Mouse (Mus musculus) layer of hippocampus, adult 11-12 months (tissue): ENCODE results near the gene Ccdc122.

ENCODE experiments used
- DNase-seq: peaks from one replicate; pipeline ENCODE4 v3.0.0; 2022; ENCODE audit warnings: low spot score

The Ccdc122 gene

GRCm38 (mm10) chr14:77130612-77131011 is 94.0 kb downstream of the Ccdc122 start:
- no peak for DNase-seq

GRCm38 (mm10) chr14:77136936-77137335 is 100.4 kb downstream of the Ccdc122 start:
- no peak for DNase-seq

GRCm38 (mm10) chr14:77141324-77142282 is 105.0 kb downstream of the Ccdc122 start:
- peak; percentile 87 for DNase-seq

- DNase-seq, result no peak
Measured at GRCm38 (mm10) chr14:77145103-77145502, 108.5 kb downstream of the Ccdc122 start.

- DNase-seq, result no peak
Measured at GRCm38 (mm10) chr14:77147635-77148034, 111.1 kb downstream of the Ccdc122 start.

GRCm38 (mm10) chr14:77150556-77150955 is 114.0 kb downstream of the Ccdc122 start:
- DNase-seq, result no peak

- no peak for DNase-seq
Measured at GRCm38 (mm10) chr14:77151431-77151830, 114.9 kb downstream of the Ccdc122 start.

GRCm38 (mm10) chr14:77156222-77156910 is 119.8 kb downstream of the Ccdc122 start, which contains the start of gene Enox1:
Gene Enox1, plus strand, starts transcription at chr14:77156763.
- peak; percentile 84 for DNase-seq

- DNase-seq, result peak; percentile 25
Measured at GRCm38 (mm10) chr14:77156911-77157504, 120.4 kb downstream of the Ccdc122 start.

GRCm38 (mm10) chr14:77157505-77157911 is 120.9 kb downstream of the Ccdc122 start:
- DNase-seq, result peak; percentile 88

GRCm38 (mm10) chr14:77159397-77159796 is 122.8 kb downstream of the Ccdc122 start:
- no peak for DNase-seq
